Mouse (Mus musculus) forebrain, embryonic 11.5 days (tissue): ENCODE measurements around the gene Srsf1. TPM values are rescaled to one million over a fixed set of nuclear protein-coding genes. Genes with fewer than 3 reads are reported as not detected.
A peak's percentile ranks its signal among the peaks of the same experiment; 100 is the strongest.

Experiments used
- ATAC-seq: fragments of 200-750 bp; cut with Nextera tagmentation; replicated peaks from 2 replicates; pipeline ENCODE4 v1.8.0; 2017; ENCODE audit warnings: moderate TSS enrichment; ENCODE audit not compliant: low FRiP score
- DNase-seq: peaks from one replicate; pipeline ENCODE4 v3.0.0-alpha.2; 2017; ENCODE audit warnings: low spot score
- H3K27ac ChIP-seq: fragments of 300-500 bp; sonication (generic); 2 replicates; pipeline ENCODE4 v1.5.1; 2014; ENCODE audit warnings: low read depth, low read length
- H3K27me3 ChIP-seq: fragments of 300-500 bp; sonication (generic); 2 replicates; pipeline ENCODE4 v1.6.1; 2014; ENCODE audit warnings: mild to moderate bottlenecking, low read length, mixed read lengths; ENCODE audit not compliant: control insufficient read depth, insufficient read depth
- H3K36me3 ChIP-seq: fragments of 300-500 bp; sonication (generic); 2 replicates; pipeline ENCODE4 v1.6.1; 2014; ENCODE audit warnings: mild to moderate bottlenecking, low read length, moderate library complexity, mixed read lengths; ENCODE audit not compliant: control insufficient read depth, insufficient read depth
- H3K4me1 ChIP-seq: fragments of 300-500 bp; sonication (generic); replicated peaks from 2 replicates; pipeline ENCODE4 v1.6.1; 2014; ENCODE audit warnings: low read length, mixed read lengths; ENCODE audit not compliant: control insufficient read depth, insufficient read depth
- H3K4me2 ChIP-seq: fragments of 300-500 bp; sonication (generic); 2 replicates; pipeline ENCODE4 v1.6.1; 2014; ENCODE audit warnings: low read depth, mild to moderate bottlenecking, low read length, moderate library complexity, mixed read lengths; ENCODE audit not compliant: severe bottlenecking
- H3K4me3 ChIP-seq: fragments of 300-500 bp; sonication (generic); 2 replicates; pipeline ENCODE4 v1.5.1; 2014; ENCODE audit warnings: low read depth, low read length
- H3K9ac ChIP-seq: fragments of 300-500 bp; sonication (generic); 2 replicates; pipeline ENCODE4 v1.6.1; 2014; ENCODE audit warnings: low read length
- H3K9me3 ChIP-seq: fragments of 300-500 bp; sonication (generic); 2 replicates; pipeline ENCODE4 v1.6.1; 2016; ENCODE audit warnings: low read length, mixed read lengths; ENCODE audit not compliant: control insufficient read depth
- WGBS: fragments of 180-500 bp; shearing (Covaris S2); extraction: QIAGEN DNeasy Blood & Tissue Kit; methylation state at CpG from one replicate; pipeline ENCODE4 v1.1.7; 2014; 5-methylcytosine and 5-hydroxymethylcytosine counted together
- polyA plus RNA-seq: library from polyadenylated mRNA; unstranded; fragments of >200 nt; fragmentation: Nextera tagmentation; extraction: Ambion mirVana; gene quantifications from 2 replicates; pipeline ENCODE4 v1.2.1, GENCODE M21; 2014

The Srsf1 gene
- polyA plus RNA-seq: 559 and 563 TPM in 2 replicates

GRCm38 (mm10) chr11:88046944-88047794, at the start of gene Srsf1:
Gene Srsf1, plus strand, starts transcription at chr11:88047373.
- Histone ChIP-seq H3K9ac (peak within 1 kb of the TSS; percentile 100), H3K4me1 (0 out of 2 replicates have a peak, but pooled peaks cover 5% of the 10 kb centered on the region), H3K36me3 (peaks cover 8% of the 10 kb centered on the region; the same call in 1 of the 2 replicates), H3K4me3 (peak within 1 kb of the TSS; percentile 85), H3K9me3 (no peaks in the 10 kb centered on the region; the same call in 1 of the 2 replicates), H3K4me2 (peak within 1 kb of the TSS; percentile 83), H3K27me3 (no peaks in the 10 kb centered on the region), H3K27ac (peak within 1 kb of the TSS; percentile 99)
- under 1% methylated on average over 60 of the region's 60 CpGs for WGBS
- DNase-seq (peak; percentile 100), ATAC-seq (peak; percentile 90)

- no peaks in the 10 kb centered on the region for H3K27me3 ChIP-seq
- no peaks in the 10 kb centered on the region for H3K4me1 ChIP-seq
- H3K4me2 ChIP-seq: no peak overlapping the region
- H3K9ac ChIP-seq: no peak overlapping the region
- H3K27ac ChIP-seq: no peak overlapping the region
- ATAC-seq: no peak
- H3K4me3 ChIP-seq: no peak overlapping the region
- 93% methylated on average over 5 of the region's 5 CpGs for WGBS
- no peak for DNase-seq
- H3K36me3 ChIP-seq: no peaks in the 10 kb centered on the region; the same call in 1 of the 2 replicates
- no peaks in the 10 kb centered on the region for H3K9me3 ChIP-seq
These were observed 47.4 kb upstream of the Srsf1 start for GRCm38 (mm10) chr11:87999751-88000150.

GRCm38 (mm10) chr11:88002738-88003137, 44.4 kb upstream of the Srsf1 start:
- Histone ChIP-seq H3K9ac (no peak overlapping the region), H3K4me1 (no peaks in the 10 kb centered on the region), H3K4me3 (no peak overlapping the region), H3K9me3 (no peaks in the 10 kb centered on the region), H3K4me2 (no peak overlapping the region), H3K27me3 (no peaks in the 10 kb centered on the region), H3K27ac (no peak overlapping the region), H3K36me3 (no peaks in the 10 kb centered on the region; the same call in 1 of the 2 replicates)
- ATAC-seq: no peak
- 73% methylated on average over 4 of the region's 4 CpGs for WGBS
- DNase-seq: no peak

- DNase-seq (no peak), ATAC-seq (no peak)
- Histone ChIP-seq H3K27me3 (no peaks in the 10 kb centered on the region), H3K4me3 (no peak overlapping the region), H3K27ac (no peak overlapping the region), H3K4me2 (no peak overlapping the region), H3K4me1 (no peaks in the 10 kb centered on the region), H3K9me3 (no peaks in the 10 kb centered on the region), H3K36me3 (no peaks in the 10 kb centered on the region; the same call in 1 of the 2 replicates), H3K9ac (no peak overlapping the region)
- WGBS: 70% methylated on average over 2 of the region's 2 CpGs
These were observed 43.0 kb upstream of the Srsf1 start for GRCm38 (mm10) chr11:88004123-88004522.

GRCm38 (mm10) chr11:88008641-88009040, 38.5 kb upstream of the Srsf1 start:
- Histone ChIP-seq H3K4me2 (no peak overlapping the region), H3K4me1 (0 out of 2 replicates have a peak, but pooled peaks cover 3% of the 10 kb centered on the region), H3K27me3 (no peaks in the 10 kb centered on the region), H3K9ac (no peak overlapping the region), H3K4me3 (no peak overlapping the region), H3K9me3 (no peaks in the 10 kb centered on the region), H3K36me3 (no peaks in the 10 kb centered on the region), H3K27ac (no peak overlapping the region)
- DNase-seq (no peak), ATAC-seq (no peak)
- 50% methylated on average over 1 of the region's 1 CpGs for WGBS

- no peak for DNase-seq
- Histone ChIP-seq H3K9me3 (no peaks in the 10 kb centered on the region), H3K27ac (no peak overlapping the region), H3K4me3 (no peak overlapping the region), H3K27me3 (no peaks in the 10 kb centered on the region), H3K36me3 (no peaks in the 10 kb centered on the region), H3K9ac (no peak overlapping the region), H3K4me2 (no peak overlapping the region), H3K4me1 (0 out of 2 replicates have a peak, but pooled peaks cover 3% of the 10 kb centered on the region)
- no peak for ATAC-seq
- 24% methylated on average over 16 of the region's 16 CpGs for WGBS
These were observed 37.5 kb upstream of the Srsf1 start for GRCm38 (mm10) chr11:88009542-88010190.

GRCm38 (mm10) chr11:88011208-88011913, 35.8 kb upstream of the Srsf1 start:
- H3K9ac ChIP-seq: no peak overlapping the region
- ATAC-seq: no peak
- no peak for DNase-seq
- WGBS: 80% methylated on average over 11 of the region's 11 CpGs
- no peaks in the 10 kb centered on the region for H3K9me3 ChIP-seq
- H3K4me1 ChIP-seq: 0 out of 2 replicates have a peak, but pooled peaks cover 3% of the 10 kb centered on the region
- no peak overlapping the region for H3K4me3 ChIP-seq
- no peak overlapping the region for H3K4me2 ChIP-seq
- no peaks in the 10 kb centered on the region for H3K27me3 ChIP-seq
- no peak overlapping the region for H3K27ac ChIP-seq
- H3K36me3 ChIP-seq: no peaks in the 10 kb centered on the region

GRCm38 (mm10) chr11:88011914-88012419, 35.2 kb upstream of the Srsf1 start:
- 91% methylated on average over 7 of the region's 7 CpGs for WGBS
- Histone ChIP-seq H3K9ac (no peak overlapping the region), H3K36me3 (no peaks in the 10 kb centered on the region), H3K27me3 (no peaks in the 10 kb centered on the region), H3K4me2 (no peak overlapping the region), H3K4me1 (0 out of 2 replicates have a peak, but pooled peaks cover 3% of the 10 kb centered on the region), H3K27ac (no peak overlapping the region), H3K9me3 (no peaks in the 10 kb centered on the region), H3K4me3 (no peak overlapping the region)
- DNase-seq: no peak
- no peak for ATAC-seq
